Mouse (Mus musculus): ENCODE results near the gene Prickle2. TPM values are rescaled to one million over a fixed set of nuclear protein-coding genes. Genes with fewer than 3 reads are reported as not detected.

Prickle2 gene
- polyA plus RNA-seq, 1 experiment from 2014 or later = 13.6 TPM

DNA sequence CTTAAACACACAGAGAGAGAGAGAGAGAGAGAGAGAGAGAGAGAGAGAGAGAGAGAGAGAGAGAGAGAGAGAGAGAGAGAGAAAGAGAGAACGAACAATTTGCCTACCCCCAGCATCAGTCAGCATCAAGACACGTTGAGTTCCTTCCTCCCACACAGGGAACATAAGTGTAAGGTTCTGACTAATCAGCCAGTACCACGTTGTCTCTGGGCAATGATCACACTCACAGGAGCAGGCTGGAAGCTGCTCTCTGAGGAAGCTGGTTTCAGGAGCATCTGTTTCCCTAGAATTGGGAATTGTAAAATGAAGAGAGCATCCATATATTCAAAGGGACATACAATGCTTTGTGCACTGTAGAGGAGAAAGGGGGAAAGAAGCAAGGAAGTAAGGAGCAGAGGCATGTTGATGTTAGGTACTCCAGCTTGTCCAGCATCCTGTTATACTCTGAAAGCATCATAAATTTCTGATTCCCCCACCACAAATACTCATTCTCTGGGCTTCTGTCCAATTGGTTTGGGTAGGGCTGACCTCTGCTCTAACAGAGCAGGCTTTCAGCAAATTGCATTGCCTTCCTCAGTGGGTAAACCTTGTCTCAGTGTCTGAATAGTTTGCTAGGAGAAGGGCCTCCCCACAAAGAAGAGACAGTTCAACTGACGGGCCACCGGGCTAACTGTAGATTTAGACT lies 116.4 kb downstream of the Prickle2 start:
- no peaks in the 10 kb centered on the region for H3K27me3 ChIP-seq (replicated peaks; ENCODE audit: control insufficient read depth, insufficient read depth, low read length)
- H3K9ac ChIP-seq (ENCODE audit: low read depth, low read length) = no peak overlapping the region
- H3K4me1 ChIP-seq (ENCODE audit: control insufficient read depth, insufficient read depth, low read depth, low read length) = no peaks in the 10 kb centered on the region
- ATAC-seq = no peak
- no peak overlapping the region for H3K4me3 ChIP-seq (ENCODE audit: low read length)
- no peaks in the 10 kb centered on the region for H3K9me3 ChIP-seq (ENCODE audit: control insufficient read depth, low read length)
- no peaks in the 10 kb centered on the region for H3K36me3 ChIP-seq (ENCODE audit: control insufficient read depth, insufficient read depth, low read length)
- no peak overlapping the region for H3K27ac ChIP-seq (ENCODE audit: low read depth, low read length)
- no peak overlapping the region for H3K4me2 ChIP-seq (ENCODE audit: low read length)
- WGBS = 65% methylated on average over 5 of the region's 5 CpGs

DNA sequence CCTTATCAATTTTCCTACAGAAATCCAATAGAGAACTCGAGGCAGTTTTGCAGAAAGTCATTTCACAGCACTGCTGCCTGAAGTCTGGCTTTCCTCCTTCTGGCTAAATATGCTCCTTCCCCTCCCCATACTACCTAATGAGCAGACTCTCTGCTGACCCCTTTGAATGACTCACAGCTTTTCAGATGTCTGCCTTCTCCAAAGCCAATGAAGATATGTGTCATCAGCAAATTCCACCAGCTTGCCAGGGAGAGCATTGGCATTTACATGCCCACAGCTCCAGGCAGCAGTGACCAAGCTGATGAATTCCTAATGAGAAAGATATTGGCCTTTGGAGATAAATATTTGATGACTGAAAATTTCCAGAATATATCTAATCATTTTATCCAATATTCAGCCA lies 121.9 kb downstream of the Prickle2 start:
- no peaks in the 10 kb centered on the region for H3K27me3 ChIP-seq (replicated peaks; ENCODE audit: control insufficient read depth, insufficient read depth, low read length)
- H3K4me1 ChIP-seq (ENCODE audit: control insufficient read depth, insufficient read depth, low read depth, low read length) = no peaks in the 10 kb centered on the region
- no peak overlapping the region for H3K27ac ChIP-seq (ENCODE audit: low read depth, low read length)
- no peak overlapping the region for H3K4me2 ChIP-seq (ENCODE audit: low read length)
- 55% methylated on average over 1 of the region's 1 CpGs for WGBS
- H3K36me3 ChIP-seq (ENCODE audit: control insufficient read depth, insufficient read depth, low read length) = no peaks in the 10 kb centered on the region
- ATAC-seq = no peak
- H3K9me3 ChIP-seq (ENCODE audit: control insufficient read depth, low read length) = no peaks in the 10 kb centered on the region
- no peak overlapping the region for H3K4me3 ChIP-seq (ENCODE audit: low read length)
- no peak overlapping the region for H3K9ac ChIP-seq (ENCODE audit: low read depth, low read length)

DNA sequence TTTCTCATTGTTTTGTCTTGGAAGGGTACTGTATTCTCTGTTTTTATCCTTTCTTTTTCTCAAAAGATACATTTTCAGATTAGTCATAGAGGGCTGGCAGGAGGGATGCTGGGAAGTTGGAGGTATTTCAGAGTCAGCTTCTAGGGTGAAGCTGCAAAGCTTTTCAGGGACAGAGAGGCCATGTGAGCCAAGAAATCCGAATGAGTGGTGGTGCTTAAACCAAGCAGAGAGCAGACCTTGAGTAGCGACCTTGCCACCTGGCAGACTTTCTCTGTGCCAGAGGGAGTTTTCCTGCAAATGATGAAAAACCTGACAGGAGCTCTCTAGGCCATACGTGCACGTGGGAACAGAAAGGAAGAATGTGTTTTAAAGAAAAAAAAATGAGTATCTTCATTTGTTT lies 130.7 kb downstream of the Prickle2 start:
- no peaks in the 10 kb centered on the region for H3K27me3 ChIP-seq (replicated peaks; ENCODE audit: control insufficient read depth, insufficient read depth, low read length)
- no peak overlapping the region for H3K4me2 ChIP-seq (ENCODE audit: low read length)
- no peaks in the 10 kb centered on the region for H3K36me3 ChIP-seq (ENCODE audit: control insufficient read depth, insufficient read depth, low read length)
- no peak overlapping the region for H3K9ac ChIP-seq (ENCODE audit: low read depth, low read length)
- no peak overlapping the region for H3K27ac ChIP-seq (ENCODE audit: low read depth, low read length)
- WGBS = 68% methylated on average over 4 of the region's 4 CpGs
- H3K4me1 ChIP-seq (ENCODE audit: control insufficient read depth, insufficient read depth, low read depth, low read length) = peaks cover under 1% of the 10 kb centered on the region; the same call in 1 of the 2 replicates
- no peaks in the 10 kb centered on the region for H3K9me3 ChIP-seq (ENCODE audit: control insufficient read depth, low read length)
- no peak overlapping the region for H3K4me3 ChIP-seq (ENCODE audit: low read length)
- no peak for ATAC-seq

DNA sequence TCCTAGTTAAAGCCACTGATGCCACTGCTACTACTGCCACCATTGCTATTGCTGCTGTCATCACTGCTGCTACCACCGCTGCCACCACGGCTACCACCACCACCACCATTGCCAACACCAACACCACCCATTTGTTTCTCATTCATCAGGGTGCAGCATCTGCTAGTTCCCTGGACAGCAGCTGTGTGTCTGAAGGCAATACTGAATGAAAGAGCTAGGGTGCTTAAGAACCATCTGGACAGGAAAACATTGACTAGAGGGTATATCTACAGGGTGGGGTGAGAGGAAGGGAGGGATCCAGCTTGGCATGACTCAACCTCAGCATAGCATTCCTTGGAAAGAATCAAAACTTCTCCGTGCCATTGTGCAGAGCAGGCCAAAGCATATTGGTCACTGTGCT lies 133.8 kb downstream of the Prickle2 start:
- Histone ChIP-seq H3K9ac (ENCODE audit: low read depth, low read length) (no peak overlapping the region), H3K4me3 (ENCODE audit: low read length) (no peak overlapping the region), H3K4me2 (ENCODE audit: low read length) (no peak overlapping the region), H3K36me3 (ENCODE audit: control insufficient read depth, insufficient read depth, low read length) (no peaks in the 10 kb centered on the region), H3K4me1 (ENCODE audit: control insufficient read depth, insufficient read depth, low read depth, low read length) (peaks cover 10% of the 10 kb centered on the region), H3K9me3 (ENCODE audit: control insufficient read depth, low read length) (no peaks in the 10 kb centered on the region), H3K27me3 (replicated peaks; ENCODE audit: control insufficient read depth, insufficient read depth, low read length) (no peaks in the 10 kb centered on the region), H3K27ac (ENCODE audit: low read depth, low read length) (no peak overlapping the region)
- WGBS = 76% methylated on average over 3 of the region's 3 CpGs
- no peak for ATAC-seq

DNA sequence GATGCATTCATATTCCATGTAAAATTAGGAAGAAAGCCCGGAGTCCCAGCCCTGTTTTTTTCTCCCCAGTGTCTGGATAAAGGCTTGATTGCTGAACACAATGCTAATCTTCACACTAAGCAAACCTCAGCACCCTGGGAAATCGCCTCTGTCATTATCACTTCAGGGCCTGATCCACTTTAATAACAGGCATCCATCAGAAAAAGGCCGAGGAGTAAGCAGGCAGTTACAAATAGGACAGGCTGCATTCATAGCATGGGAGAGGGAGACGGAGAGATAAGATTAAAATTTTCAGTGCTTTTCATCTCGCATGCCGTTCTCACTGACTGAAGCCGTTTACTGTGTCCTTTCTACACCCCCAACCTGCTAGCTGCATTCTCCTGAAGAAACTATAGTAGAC lies 135.9 kb downstream of the Prickle2 start:
- Histone ChIP-seq H3K27ac (ENCODE audit: low read depth, low read length) (peak overlapping the region; percentile 63), H3K36me3 (ENCODE audit: control insufficient read depth, insufficient read depth, low read length) (no peaks in the 10 kb centered on the region), H3K27me3 (replicated peaks; ENCODE audit: control insufficient read depth, insufficient read depth, low read length) (no peaks in the 10 kb centered on the region), H3K4me3 (ENCODE audit: low read length) (no peak overlapping the region), H3K4me1 (ENCODE audit: control insufficient read depth, insufficient read depth, low read depth, low read length) (peaks cover 10% of the 10 kb centered on the region), H3K9me3 (ENCODE audit: control insufficient read depth, low read length) (no peaks in the 10 kb centered on the region), H3K9ac (ENCODE audit: low read depth, low read length) (no peak overlapping the region), H3K4me2 (ENCODE audit: low read length) (no peak overlapping the region; the same call in 1 of the 2 replicates)
- no peak for ATAC-seq
- WGBS = 47% methylated on average over 7 of the region's 7 CpGs

DNA sequence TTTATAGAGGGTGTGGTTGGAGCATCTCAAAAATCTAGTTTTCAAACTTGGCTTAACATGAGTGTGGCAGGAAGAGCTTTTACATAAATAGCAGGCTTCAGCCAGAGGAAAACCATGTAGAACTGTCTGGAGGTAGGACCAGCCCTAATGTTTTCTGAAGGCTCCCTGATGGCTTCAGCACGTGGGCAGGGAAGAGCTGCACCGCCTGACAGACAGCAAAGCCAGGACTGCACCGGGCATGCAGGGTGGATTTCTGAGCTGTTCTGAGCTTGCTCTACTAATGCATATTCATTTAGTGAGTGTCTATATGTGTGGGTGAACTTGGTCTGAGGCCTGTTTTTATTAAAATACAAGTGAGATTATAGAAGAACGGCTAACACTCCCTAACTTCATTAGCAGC lies 136.7 kb downstream of the Prickle2 start:
- Histone ChIP-seq H3K4me3 (ENCODE audit: low read length) (no peak overlapping the region), H3K4me2 (ENCODE audit: low read length) (no peak overlapping the region), H3K27ac (ENCODE audit: low read depth, low read length) (no peak overlapping the region), H3K4me1 (ENCODE audit: control insufficient read depth, insufficient read depth, low read depth, low read length) (peaks cover 10% of the 10 kb centered on the region), H3K27me3 (replicated peaks; ENCODE audit: control insufficient read depth, insufficient read depth, low read length) (no peaks in the 10 kb centered on the region), H3K36me3 (ENCODE audit: control insufficient read depth, insufficient read depth, low read length) (no peaks in the 10 kb centered on the region), H3K9ac (ENCODE audit: low read depth, low read length) (no peak overlapping the region), H3K9me3 (ENCODE audit: control insufficient read depth, low read length) (no peaks in the 10 kb centered on the region)
- ATAC-seq = no peak
- WGBS = 52% methylated on average over 4 of the region's 4 CpGs

DNA sequence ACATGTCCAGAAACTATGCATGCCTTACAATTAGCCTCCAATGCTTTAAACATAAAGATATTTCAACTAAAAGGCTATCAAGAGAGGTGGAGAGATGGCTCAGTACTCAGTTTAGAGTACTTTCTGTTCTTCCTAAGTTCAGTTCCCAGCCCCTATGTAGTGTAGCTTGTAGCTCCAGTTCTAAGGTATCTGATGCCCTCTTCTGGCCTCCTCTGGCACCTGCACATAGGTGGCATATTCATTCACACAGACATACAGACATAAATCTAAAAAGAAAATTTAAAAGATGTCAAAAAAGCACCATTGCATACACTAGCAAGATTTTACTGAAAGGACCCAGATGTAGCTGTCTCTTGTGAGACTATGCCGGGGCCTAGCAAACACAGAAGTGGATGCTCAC lies 146.7 kb downstream of the Prickle2 start:
- H3K36me3 ChIP-seq (ENCODE audit: control insufficient read depth, insufficient read depth, low read length) = no peaks in the 10 kb centered on the region
- no peaks in the 10 kb centered on the region for H3K27me3 ChIP-seq (replicated peaks; ENCODE audit: control insufficient read depth, insufficient read depth, low read length)
- H3K4me2 ChIP-seq (ENCODE audit: low read length) = no peak overlapping the region
- no peaks in the 10 kb centered on the region for H3K9me3 ChIP-seq (ENCODE audit: control insufficient read depth, low read length)
- H3K27ac ChIP-seq (ENCODE audit: low read depth, low read length) = no peak overlapping the region
- no peak overlapping the region for H3K9ac ChIP-seq (ENCODE audit: low read depth, low read length)
- H3K4me1 ChIP-seq (ENCODE audit: control insufficient read depth, insufficient read depth, low read depth, low read length) = no peaks in the 10 kb centered on the region; the same call in 1 of the 2 replicates
- H3K4me3 ChIP-seq (ENCODE audit: low read length) = no peak overlapping the region
- WGBS = 100% methylated on average over 1 of the region's 1 CpGs
- no peak for ATAC-seq

DNA sequence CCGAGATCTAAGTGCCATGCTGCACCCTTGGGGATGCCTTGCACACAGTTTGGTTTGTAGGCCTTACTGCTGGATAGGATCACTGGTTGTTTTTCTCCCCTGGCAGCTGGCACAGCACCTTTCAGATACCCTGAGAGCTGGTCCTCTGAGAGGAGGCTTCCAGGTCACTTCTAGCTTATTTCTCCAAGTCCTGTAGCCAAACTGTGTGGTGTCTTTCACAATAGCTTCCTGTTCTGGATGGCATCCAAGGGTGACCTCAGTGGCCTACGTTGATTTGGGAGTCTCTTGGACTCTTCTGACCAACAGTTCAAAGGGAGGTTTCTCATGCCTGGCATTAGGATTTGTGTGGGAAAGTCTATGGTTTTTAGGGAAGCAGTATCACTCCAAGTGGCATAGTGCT lies 150.3 kb downstream of the Prickle2 start:
- no peak overlapping the region for H3K27ac ChIP-seq (ENCODE audit: low read depth, low read length)
- H3K9me3 ChIP-seq (ENCODE audit: control insufficient read depth, low read length) = no peaks in the 10 kb centered on the region
- no peak overlapping the region for H3K4me2 ChIP-seq (ENCODE audit: low read length)
- no peaks in the 10 kb centered on the region for H3K36me3 ChIP-seq (ENCODE audit: control insufficient read depth, insufficient read depth, low read length)
- WGBS = 49% methylated on average over 2 of the region's 2 CpGs
- no peak for ATAC-seq
- H3K4me3 ChIP-seq (ENCODE audit: low read length) = no peak overlapping the region
- H3K27me3 ChIP-seq (replicated peaks; ENCODE audit: control insufficient read depth, insufficient read depth, low read length) = no peaks in the 10 kb centered on the region
- no peak overlapping the region for H3K9ac ChIP-seq (ENCODE audit: low read depth, low read length)
- no peaks in the 10 kb centered on the region; the same call in 1 of the 2 replicates for H3K4me1 ChIP-seq (ENCODE audit: control insufficient read depth, insufficient read depth, low read depth, low read length)

DNA sequence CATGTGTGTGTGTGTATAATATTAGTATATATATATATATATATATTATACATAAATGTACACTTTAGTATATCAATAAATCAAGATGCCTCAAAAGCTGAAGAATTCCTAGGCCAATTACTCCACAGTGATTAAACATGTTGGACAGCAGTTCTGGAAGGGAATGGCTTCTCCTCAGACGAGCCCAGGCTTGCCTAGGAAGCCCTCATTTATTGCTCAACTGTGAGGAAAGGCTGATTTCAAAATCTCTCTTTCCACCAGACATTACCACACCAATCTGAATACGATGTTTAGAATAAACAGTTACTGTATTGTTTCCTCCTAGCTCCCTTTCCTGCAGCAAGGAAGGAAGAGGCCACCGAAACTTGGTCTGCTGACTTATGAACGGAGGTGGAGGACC lies 152.9 kb downstream of the Prickle2 start:
- no peak overlapping the region for H3K27ac ChIP-seq (ENCODE audit: low read depth, low read length)
- no peaks in the 10 kb centered on the region for H3K27me3 ChIP-seq (replicated peaks; ENCODE audit: control insufficient read depth, insufficient read depth, low read length)
- no peak for ATAC-seq
- no peak overlapping the region for H3K9ac ChIP-seq (ENCODE audit: low read depth, low read length)
- no peaks in the 10 kb centered on the region; the same call in 1 of the 2 replicates for H3K4me1 ChIP-seq (ENCODE audit: control insufficient read depth, insufficient read depth, low read depth, low read length)
- no peak overlapping the region for H3K4me3 ChIP-seq (ENCODE audit: low read length)
- 86% methylated on average over 4 of the region's 4 CpGs for WGBS
- H3K4me2 ChIP-seq (ENCODE audit: low read length) = no peak overlapping the region
- H3K9me3 ChIP-seq (ENCODE audit: control insufficient read depth, low read length) = no peaks in the 10 kb centered on the region
- no peaks in the 10 kb centered on the region for H3K36me3 ChIP-seq (ENCODE audit: control insufficient read depth, insufficient read depth, low read length)
